Mouse (Mus musculus) heart, postnatal 25 days (tissue): ENCODE data around the gene Acvr1b. TPM values are rescaled to one million over a fixed set of nuclear protein-coding genes. Genes with fewer than 3 reads are reported as not detected.

ENCODE experiments used
- DNase-seq: peaks from one replicate; pipeline ENCODE4 v3.0.0; 2022; ENCODE audit warnings: low spot score
- intact Hi-C: fragments of 180-260 bp; cut with DNase I; formaldehyde crosslinking; loops from one replicate; pipeline ENCODE4 v1.15.1; 2025
- total RNA-seq, 2 experiments: library from RNA; stranded (reverse); gene quantifications; 2 replicates each; pipeline ENCODE4 v1.2.3; 2021

Acvr1b gene
- total RNA-seq, 2 experiments from 2014 or later = 11.7 to 14.5 TPM

DNA sequence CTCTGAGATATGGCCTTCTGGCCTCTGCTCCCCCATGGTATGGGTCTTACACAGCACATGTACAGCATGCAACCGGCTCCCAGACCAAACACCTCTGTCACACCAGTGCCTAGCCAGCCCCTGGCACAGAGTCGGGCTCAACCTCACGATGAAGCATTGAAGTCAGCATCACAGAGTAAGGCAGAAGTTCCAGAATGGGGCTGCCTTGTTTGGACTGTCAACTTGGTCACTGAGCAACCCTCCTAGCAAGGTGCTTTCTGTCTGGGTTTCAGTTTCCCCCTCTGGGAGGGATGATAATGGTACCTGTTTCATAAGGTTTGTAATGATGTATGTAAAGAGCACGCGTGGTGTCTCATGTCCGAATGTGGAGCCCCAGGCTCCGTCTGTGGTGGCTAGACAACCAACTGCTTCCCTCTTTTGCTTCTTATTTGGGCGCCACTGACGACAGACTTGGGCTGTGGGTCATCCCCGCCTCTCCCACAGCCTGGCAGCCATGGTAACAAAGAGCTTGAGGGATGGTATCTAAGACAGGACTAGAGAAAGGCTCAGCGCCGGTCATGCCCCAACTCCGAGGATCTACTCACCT is 49.1 kb downstream of the Acvr1b start:
- intact Hi-C loops = loop anchor here (5.0 kb wide), 2 partner anchors 59 to 94 kb away; partner anchors contain the start of gene Atg101
- DNase-seq = no peak

- no peak for DNase-seq
- intact Hi-C loops = loop anchor here (5.0 kb wide), 2 partner anchors 59 to 94 kb away; partner anchors contain the start of gene Atg101
Observed at GRCm38 (mm10) chr15:101223596-101223995, 49.7 kb downstream of the Acvr1b start.

GRCm38 (mm10) chr15:101224006-101224906 is 50.4 kb downstream of the Acvr1b start, which contains the start of gene Grasp:
Grasp (plus strand) TSS chr15:101224188.
- intact Hi-C loops = loop anchor here (5.0 kb wide), 2 partner anchors 58 to 93 kb away; partner anchors contain the start of gene Atg101
- peak; percentile 92 for DNase-seq

DNA sequence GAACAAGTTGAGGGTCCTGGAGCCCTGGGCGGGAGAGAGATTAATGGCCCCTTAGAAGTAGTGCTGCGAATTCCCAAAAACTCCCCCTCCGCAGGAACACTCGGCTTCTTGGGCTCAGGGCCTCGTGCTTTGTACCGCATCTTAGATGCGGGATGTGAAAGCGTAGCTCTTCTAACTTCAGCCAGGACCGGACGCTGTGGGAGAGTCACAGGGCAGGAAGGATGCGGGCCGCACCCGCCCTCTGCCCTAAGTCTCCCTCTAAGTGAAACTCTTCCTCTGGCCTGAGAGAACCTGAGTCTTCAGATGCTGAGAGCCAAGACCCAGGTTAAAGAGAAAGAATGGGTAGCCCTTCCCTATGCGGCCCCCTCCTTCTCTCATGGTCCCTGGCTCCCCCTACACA is 51.1 kb downstream of the Acvr1b start:
- intact Hi-C loops = loop anchor here (5.0 kb wide), 2 partner anchors 57 to 92 kb away; partner anchors contain the start of gene Atg101
- no peak for DNase-seq

DNA sequence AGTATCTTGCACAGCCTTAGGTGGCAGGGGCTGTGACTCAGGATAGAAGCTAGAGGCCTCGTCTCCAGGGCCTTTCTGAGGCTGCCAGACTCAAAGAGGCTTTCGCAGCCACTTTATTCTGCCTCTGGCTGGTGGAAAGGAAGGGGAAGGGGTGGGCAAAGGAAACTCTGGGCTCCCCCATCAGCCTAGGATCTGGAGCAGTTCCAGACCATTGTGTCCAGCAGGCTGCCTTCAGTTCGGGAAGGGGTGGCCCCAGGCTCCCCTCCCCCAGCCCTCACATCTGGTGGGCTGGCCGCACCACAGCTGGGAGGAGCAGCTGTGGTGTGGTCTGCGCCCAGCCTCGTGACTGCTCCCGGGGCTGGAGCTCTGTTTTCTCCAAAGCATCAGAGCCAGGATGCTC is 54.1 kb downstream of the Acvr1b start:
- intact Hi-C loops = no loop called here
- peak; percentile 83 for DNase-seq

- no peak for DNase-seq
- intact Hi-C loops = no loop called here
Observed at GRCm38 (mm10) chr15:101228866-101229590, 55.2 kb downstream of the Acvr1b start.

- no peak for DNase-seq
- intact Hi-C loops = no loop called here
Observed at GRCm38 (mm10) chr15:101230503-101230902, 56.6 kb downstream of the Acvr1b start.

DNA sequence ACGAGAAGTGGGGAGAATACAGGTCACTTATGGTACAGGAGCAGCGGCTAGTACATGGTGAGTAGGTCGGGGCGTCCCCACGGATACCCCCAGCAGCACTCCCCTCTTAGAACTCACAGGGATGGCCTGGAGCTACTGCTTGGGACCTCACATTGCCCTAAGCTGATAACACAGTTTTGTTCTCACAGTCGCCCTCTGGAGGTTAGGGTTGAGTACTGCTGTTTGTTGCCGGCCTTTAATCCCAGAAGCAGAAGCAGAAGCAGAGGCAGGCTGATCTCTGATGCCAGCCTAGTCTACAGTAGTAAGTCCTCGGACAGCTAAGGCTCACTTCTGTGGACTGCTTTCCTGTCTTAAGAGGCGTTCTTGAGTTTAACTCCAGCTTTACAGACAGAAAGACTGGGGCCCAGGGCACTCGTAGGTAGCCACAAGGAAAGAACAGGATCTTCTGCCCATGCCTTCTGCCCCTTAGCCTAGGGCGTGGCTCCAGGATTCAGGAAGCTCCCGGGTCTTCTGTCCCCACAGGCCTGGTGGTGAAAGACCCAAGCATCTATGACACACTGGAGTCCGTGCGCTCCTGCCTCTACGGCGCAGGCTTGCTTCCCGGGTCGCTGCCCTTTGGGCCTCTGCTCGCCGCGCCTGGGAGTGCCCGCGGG is 57.3 kb downstream of the Acvr1b start:
- intact Hi-C loops = no loop called here
- no peak for DNase-seq

DNA sequence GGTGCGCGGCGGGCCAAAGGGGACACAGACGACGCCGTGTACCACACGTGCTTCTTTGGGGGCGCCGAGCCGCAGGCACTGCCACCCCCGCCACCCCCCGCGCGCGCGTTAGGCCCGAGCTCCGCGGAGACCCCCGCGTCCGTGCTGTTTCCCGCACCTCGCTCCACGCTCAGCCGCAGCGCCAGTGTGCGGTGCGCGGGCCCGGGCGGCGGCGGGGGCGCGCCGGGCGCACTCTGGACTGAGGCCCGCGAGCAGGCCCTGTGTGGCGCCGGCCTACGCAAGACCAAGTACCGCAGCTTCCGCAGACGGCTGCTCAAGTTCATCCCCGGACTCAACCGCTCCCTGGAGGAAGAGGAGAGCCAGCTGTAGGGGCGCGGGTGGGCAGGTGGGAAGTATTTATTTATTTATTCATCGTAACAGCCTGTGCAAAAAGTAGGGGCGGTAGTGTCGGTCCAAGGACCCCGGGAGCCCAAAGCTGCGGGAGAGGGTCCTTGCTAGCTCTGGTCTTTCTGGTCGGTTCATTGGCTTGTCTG is 57.8 kb downstream of the Acvr1b start:
- intact Hi-C loops = no loop called here
- DNase-seq = no peak

DNA sequence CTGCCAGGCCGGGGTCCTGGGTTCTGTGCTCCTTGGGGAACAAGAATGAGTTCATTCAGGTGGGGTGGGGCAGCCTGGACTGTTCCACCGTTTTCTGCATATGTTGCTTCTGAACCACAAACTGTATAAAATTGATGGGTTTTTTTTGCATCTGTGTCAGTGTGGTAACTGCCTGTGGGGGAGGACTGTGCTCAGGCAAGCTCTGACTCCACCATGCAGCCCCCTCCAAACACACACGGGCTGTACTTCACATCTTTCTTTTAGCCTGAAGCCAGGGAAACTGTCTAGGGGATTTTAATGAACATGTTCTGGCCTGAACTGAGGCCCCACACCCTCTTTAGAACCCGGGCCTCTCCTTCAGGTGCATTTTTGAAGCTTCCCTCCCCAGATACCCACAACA is 58.7 kb downstream of the Acvr1b start:
- DNase-seq = no peak
- intact Hi-C loops = no loop called here

GRCm38 (mm10) chr15:101233183-101233582 is 59.3 kb downstream of the Acvr1b start:
- intact Hi-C loops = no loop called here
- no peak for DNase-seq

GRCm38 (mm10) chr15:101233641-101234275 is 59.9 kb downstream of the Acvr1b start:
- DNase-seq = no peak
- intact Hi-C loops = no loop called here

- intact Hi-C loops = no loop called here
- no peak for DNase-seq
Observed at GRCm38 (mm10) chr15:101234611-101235341, 60.9 kb downstream of the Acvr1b start.

DNA sequence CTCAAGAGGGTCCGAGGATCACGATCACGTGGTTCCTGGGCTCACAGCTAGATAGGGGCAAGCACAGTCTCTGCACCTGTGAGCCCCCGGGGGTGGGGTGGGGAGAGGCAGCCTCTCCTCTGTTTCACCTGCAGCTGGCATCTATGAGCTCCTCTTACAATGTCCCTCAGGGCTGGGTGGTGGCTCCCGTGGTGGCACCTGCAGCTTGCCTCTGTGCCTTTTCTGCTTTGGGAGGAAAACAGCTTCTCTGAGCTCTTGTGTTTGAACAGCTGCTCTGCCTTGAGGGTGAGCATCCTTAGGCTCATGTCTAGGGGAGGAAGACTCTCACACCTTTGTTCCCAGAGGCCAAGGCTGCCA is 61.5 kb downstream of the Acvr1b start:
- no peak for DNase-seq
- intact Hi-C loops = no loop called here

DNA sequence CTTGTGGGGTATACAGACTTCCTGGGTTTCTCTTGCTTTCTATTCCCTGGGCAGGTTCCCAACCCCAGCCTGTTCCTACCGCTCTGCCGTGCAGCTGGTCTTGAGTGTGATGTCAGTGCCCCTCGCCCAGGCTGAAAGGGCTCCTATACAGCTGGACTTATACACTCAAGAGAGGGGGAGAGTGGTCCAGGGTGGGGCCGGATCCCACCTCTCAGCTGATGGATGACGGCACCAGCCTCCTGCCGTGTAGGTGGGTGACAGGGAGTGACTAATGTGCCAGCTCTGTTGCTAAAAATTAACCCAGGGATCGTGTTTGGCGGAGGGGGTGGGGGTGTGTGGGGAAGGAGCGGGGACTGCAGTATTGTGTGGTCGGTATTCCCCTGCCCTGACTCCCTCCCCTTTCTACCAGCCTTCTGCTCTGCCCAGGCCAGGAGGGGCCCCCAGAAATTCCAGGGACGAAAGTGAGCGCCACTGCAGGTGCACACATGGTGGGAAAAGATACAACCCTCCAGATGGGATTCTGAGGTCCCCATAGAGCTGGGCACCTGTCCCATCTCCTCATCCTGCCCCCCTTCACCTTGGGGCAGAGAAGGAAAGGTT is 62.0 kb downstream of the Acvr1b start:
- intact Hi-C loops = no loop called here
- no peak for DNase-seq

- intact Hi-C loops = loop anchor here (1.0 kb wide), 1 partner anchor 16 kb away; no protein-coding TSS in a partner anchor
Observed at GRCm38 (mm10) chr15:101236878-101237277, 63.0 kb downstream of the Acvr1b start.

DNA sequence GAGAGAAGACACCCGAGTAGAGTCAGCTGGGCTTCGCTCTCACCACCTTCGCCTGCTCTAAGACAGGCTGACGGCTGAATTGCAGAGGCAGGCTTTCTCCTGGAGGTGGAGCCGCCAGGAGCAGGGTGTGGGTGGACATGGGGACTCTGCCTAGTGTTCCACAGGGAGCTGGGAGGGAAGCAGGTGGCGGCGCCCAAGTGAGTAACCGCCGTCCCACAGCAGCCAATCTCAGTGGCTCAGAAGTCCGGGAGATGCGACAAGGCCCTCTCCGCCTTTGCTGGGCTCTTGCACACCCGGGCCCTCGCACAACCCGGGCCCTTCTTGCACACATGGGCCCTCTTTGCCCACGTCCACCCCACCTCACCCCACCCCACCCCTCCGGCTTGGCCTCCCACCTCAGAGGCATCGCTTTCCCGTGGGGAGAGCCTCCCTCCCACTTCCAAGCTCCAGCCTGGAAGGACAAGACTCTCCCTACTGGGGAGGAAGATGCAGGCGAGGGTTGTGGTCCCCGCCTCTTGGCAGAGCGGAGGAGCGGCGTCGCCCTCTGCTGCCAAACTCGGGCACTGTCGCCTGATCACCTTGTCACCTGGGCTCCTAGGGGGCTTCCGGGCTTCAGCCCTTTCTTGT is 65.1 kb downstream of the Acvr1b start:
- DNase-seq = no peak
- intact Hi-C loops = no loop called here

More at GRCm38 (mm10) chr15:101236878-101237277, 63.0 kb downstream of the Acvr1b start:
- DNase-seq = no peak

DNA sequence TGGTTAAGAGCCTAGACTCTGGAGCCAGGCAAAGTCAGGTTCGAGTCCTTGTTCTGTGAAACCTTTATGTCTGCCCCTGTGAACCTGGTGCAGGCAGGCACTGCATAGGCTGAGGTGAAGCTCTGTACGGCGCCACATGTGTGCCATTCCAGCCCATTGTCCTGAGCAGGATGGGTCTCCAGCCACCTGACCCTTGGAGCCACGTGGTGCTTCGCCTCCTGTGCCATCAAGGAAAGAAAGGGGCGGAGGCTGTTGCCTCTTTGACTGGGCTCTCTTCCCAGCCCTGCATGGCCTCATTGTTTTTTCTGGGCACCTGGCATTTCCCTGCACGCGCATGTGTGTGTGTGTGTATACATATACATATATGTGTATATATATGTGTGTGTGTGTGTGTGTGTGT is 66.0 kb downstream of the Acvr1b start:
- no peak for DNase-seq
- intact Hi-C loops = loop anchor here (1.0 to 10.0 kb wide), 4 partner anchors 27 to 745 kb away; no protein-coding TSS in a partner anchor
